Mouse (Mus musculus) lung, postnatal 0 days (tissue): ENCODE measurements around the gene Aff2.

Experiments
- CTCF ChIP-seq: IDR thresholded peaks from 2 replicates; pipeline ENCODE4 v1.5.1; 2016; ENCODE audit warnings: antibody characterized with exemption, mild to moderate bottlenecking
- EP300 ChIP-seq: IDR thresholded peaks from 2 replicates; pipeline ENCODE4 v1.6.1; 2016; ENCODE audit warnings: antibody characterized with exemption, mild to moderate bottlenecking, control low read depth

DNA sequence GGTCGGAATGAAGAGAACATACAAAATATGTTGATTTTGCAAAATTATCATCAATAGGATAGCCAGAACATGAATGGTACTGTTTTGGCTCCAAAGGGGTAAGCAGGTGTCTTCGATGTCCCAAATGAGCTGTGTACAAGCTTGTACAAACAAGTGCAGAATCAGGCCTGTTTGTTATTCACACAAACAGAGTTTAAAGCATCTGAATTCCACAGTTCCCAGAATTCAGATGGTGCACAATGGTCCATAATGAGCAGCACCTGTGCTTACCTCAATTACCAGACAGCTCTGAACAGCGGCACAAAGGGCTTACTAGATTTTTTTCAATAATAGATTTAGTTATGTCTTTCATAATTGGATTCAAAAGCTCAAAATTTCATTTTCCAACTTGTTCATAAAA lies 457.6 kb downstream of the Aff2 start:
- TF ChIP-seq EP300 (no peak), CTCF (no peak)
